25 mouse cellular contexts compared by ENCODE assay signal in the genomic region with DNA sequence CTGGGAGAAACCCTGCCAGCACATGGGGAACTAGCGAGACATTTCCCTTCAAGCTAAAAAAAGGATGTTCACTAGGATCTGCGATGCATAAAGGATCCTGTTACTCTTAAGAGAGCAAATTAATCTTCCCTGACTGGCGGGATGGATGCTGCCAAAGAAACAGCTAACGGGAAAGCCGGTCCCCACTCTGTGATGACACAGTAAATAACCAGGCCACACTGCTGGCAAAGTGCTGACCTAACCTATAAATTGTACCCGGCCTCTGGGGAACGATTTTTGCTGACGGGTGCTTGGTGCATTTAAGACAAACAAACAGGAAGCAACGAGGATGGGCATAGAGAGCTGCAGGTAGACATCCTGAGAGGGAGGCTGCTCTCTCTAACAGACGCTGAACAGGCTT.
DNase-seq lines count a peak whose midpoint lies in the region; ATAC-seq and TF ChIP-seq lines count a peak whose summit lies in the region.
"Had no signal": no experiment of that assay in that cellular context is flagged by ENCODE, and none has a peak within 500 bp of the region (broad histone marks: within the 10 kb centered on the region; RNA-seq: fewer than 3 reads in every experiment).

No protein-coding gene starts in this region.

- H3K4me3 ChIP-seq in hindbrain, embryonic 16.5 days (ENCODE audit: low read length), result no peak overlapping the region
- H3K4me3 ChIP-seq in hindbrain, embryonic 12.5 days, result no peak overlapping the region
- H3K4me3 ChIP-seq in midbrain, postnatal 0 days (ENCODE audit: low read depth, low read length), result no peak overlapping the region
- no peak overlapping the region for H3K4me3 ChIP-seq in midbrain, embryonic 15.5 days
- H3K4me3 ChIP-seq: embryonic facial prominence, embryonic 12.5 days; erythroblast, embryonic 14.5 days; forebrain, embryonic 13.5 days; heart, embryonic 13.5 days; layer of hippocampus, adult 2 months; midbrain, embryonic 12.5 days; myocyte had no signal

- DNase-seq in cerebellum, postnatal 10 days, result peak; percentile 16 to 23
- no peak for DNase-seq in cerebellum, adult 11-12 months
- peak; percentile 26 for DNase-seq in midbrain, postnatal 0 days (ENCODE audit: low spot score)
- DNase-seq in adrenal gland, postnatal 10 days, result no peak
- no peak for DNase-seq in adipocyte (ENCODE audit: low spot score)
- DNase-seq: adrenal gland, postnatal 36 days; cerebellum, adult 2 months; heart, postnatal 36 days; kidney, adult 9 months; liver; thymus, postnatal 14 days had no signal

- ATAC-seq in hindbrain, embryonic 16.5 days, result 0 out of 2 replicates have a peak, but pooled peaks have one; percentile 42
- no peak for ATAC-seq in hindbrain, embryonic 12.5 days (ENCODE audit: low FRiP score)
- no peak for ATAC-seq in midbrain, postnatal 0 days (ENCODE audit: low FRiP score)
- no peak for ATAC-seq in midbrain, embryonic 15.5 days (replicated peaks)
- ATAC-seq: activated CD4-positive, CD25-positive, alpha-beta regulatory T cell, adult 4 months; CD4-positive, CD25-positive, alpha-beta regulatory T cell, adult 4 months; forebrain, embryonic 13.5 days; inflammation-experienced regulatory T-cells, adult 6 months; lung, postnatal 0 days had no signal

- 0 out of 2 replicates have a peak overlapping the region, but pooled peaks have one; percentile 6 for H3K4me2 ChIP-seq in hindbrain, embryonic 16.5 days (ENCODE audit: low read length)
- H3K4me2 ChIP-seq in hindbrain, embryonic 12.5 days (replicated peaks), result no peak overlapping the region
- H3K4me2 ChIP-seq in midbrain, postnatal 0 days (ENCODE audit: low read depth, low read length, poor library complexity, severe bottlenecking), result no peak overlapping the region
- H3K4me2 ChIP-seq in midbrain, embryonic 15.5 days, result no peak overlapping the region
- H3K4me2 ChIP-seq: embryonic facial prominence, embryonic 12.5 days; forebrain, embryonic 13.5 days; heart, embryonic 13.5 days; midbrain, embryonic 12.5 days had no signal

- no peak overlapping the region for H3K27ac ChIP-seq in hindbrain, embryonic 16.5 days (ENCODE audit: low read depth, low read length)
- H3K27ac ChIP-seq in hindbrain, embryonic 12.5 days, result no peak overlapping the region
- H3K27ac ChIP-seq in midbrain, postnatal 0 days (ENCODE audit: low read depth, low read length), result no peak overlapping the region
- no peak overlapping the region for H3K27ac ChIP-seq in midbrain, embryonic 15.5 days
- H3K27ac ChIP-seq: embryonic facial prominence, embryonic 12.5 days; forebrain, embryonic 13.5 days; heart, embryonic 13.5 days; layer of hippocampus, adult 2 months; midbrain, embryonic 12.5 days had no signal

- H3K9me3 ChIP-seq in hindbrain, embryonic 16.5 days (ENCODE audit: control insufficient read depth, low read length), result no peaks in the 10 kb centered on the region
- H3K9me3 ChIP-seq in hindbrain, embryonic 12.5 days (replicated peaks), result no peaks in the 10 kb centered on the region
- H3K9me3 ChIP-seq in midbrain, postnatal 0 days (ENCODE audit: low read length), result no peaks in the 10 kb centered on the region
- no peaks in the 10 kb centered on the region for H3K9me3 ChIP-seq in midbrain, embryonic 15.5 days
- H3K9me3 ChIP-seq: embryonic facial prominence, embryonic 12.5 days; forebrain, embryonic 13.5 days; heart, embryonic 13.5 days; midbrain, embryonic 12.5 days had no signal

- no peaks in the 10 kb centered on the region for H3K36me3 ChIP-seq in hindbrain, embryonic 16.5 days (ENCODE audit: control insufficient read depth, insufficient read depth, low read length)
- H3K36me3 ChIP-seq in hindbrain, embryonic 12.5 days, result no peaks in the 10 kb centered on the region
- H3K36me3 ChIP-seq in midbrain, postnatal 0 days (ENCODE audit: insufficient read depth, low read length), result no peaks in the 10 kb centered on the region
- no peaks in the 10 kb centered on the region for H3K36me3 ChIP-seq in midbrain, embryonic 15.5 days (replicated peaks)
- H3K36me3 ChIP-seq: embryonic facial prominence, embryonic 12.5 days; midbrain, embryonic 12.5 days had no signal

- H3K4me1 ChIP-seq in hindbrain, embryonic 16.5 days (ENCODE audit: control insufficient read depth, insufficient read depth, low read depth, low read length), result peaks cover 5% of the 10 kb centered on the region
- H3K4me1 ChIP-seq in hindbrain, embryonic 12.5 days, result peaks cover 18% of the 10 kb centered on the region
- H3K4me1 ChIP-seq in midbrain, postnatal 0 days (ENCODE audit: insufficient read depth, low read length), result peaks cover 12% of the 10 kb centered on the region; the same call in 1 of the 2 replicates
- peaks cover 13% of the 10 kb centered on the region; the same call in 1 of the 2 replicates for H3K4me1 ChIP-seq in midbrain, embryonic 15.5 days

- no peak for TF ChIP-seq CTCF in midbrain, postnatal 0 days (IDR thresholded peaks at IDR 0.05)

- WGBS in hindbrain, embryonic 16.5 days, result 40% methylated on average over 10 of the region's 10 CpGs
- 54% methylated on average over 10 of the region's 10 CpGs for WGBS in hindbrain, embryonic 12.5 days
- 48% methylated on average over 10 of the region's 10 CpGs for WGBS in midbrain, postnatal 0 days
- whole genome bisulfite sequencing in midbrain, embryonic 15.5 days, result 51% methylated on average over 10 of the region's 10 CpGs

- H3K9ac ChIP-seq in hindbrain, embryonic 16.5 days (ENCODE audit: low read depth, low read length), result no peak overlapping the region
- no peak overlapping the region for H3K9ac ChIP-seq in hindbrain, embryonic 12.5 days
- H3K9ac ChIP-seq in midbrain, postnatal 0 days (replicated peaks; ENCODE audit: low read length, poor library complexity, severe bottlenecking), result no peak overlapping the region
- H3K9ac ChIP-seq in midbrain, embryonic 15.5 days, result no peak overlapping the region
- H3K9ac ChIP-seq: embryonic facial prominence, embryonic 12.5 days; forebrain, embryonic 13.5 days; heart, embryonic 13.5 days; midbrain, embryonic 12.5 days had no signal

- no peaks in the 10 kb centered on the region; the same call in 1 of the 2 replicates for H3K27me3 ChIP-seq in hindbrain, embryonic 16.5 days (replicated peaks; ENCODE audit: control insufficient read depth, insufficient read depth, low read length)
- no peaks in the 10 kb centered on the region; the same call in 1 of the 2 replicates for H3K27me3 ChIP-seq in hindbrain, embryonic 12.5 days
- no peaks in the 10 kb centered on the region for H3K27me3 ChIP-seq in midbrain, postnatal 0 days (ENCODE audit: insufficient read depth, low read length)
- 0 out of 2 replicates have a peak, but pooled peaks cover 3% of the 10 kb centered on the region for H3K27me3 ChIP-seq in midbrain, embryonic 15.5 days (replicated peaks)
- H3K27me3 ChIP-seq: forebrain, embryonic 13.5 days; heart, embryonic 13.5 days; midbrain, embryonic 12.5 days had no signal

Comparison
In these comparisons a context has a peak if more than half of its experiments do, and no peak if none do; other contexts are left out.
1. DNase-seq: peak in cerebellum, postnatal 10 days (2 of 2) and midbrain, postnatal 0 days (single experiment); none in cerebellum, adult 11-12 months (single experiment), adrenal gland, postnatal 10 days (single experiment) and adipocyte (single experiment).